Comparison of ENCODE assay signal across 14 mouse cellular contexts in the genomic region with DNA sequence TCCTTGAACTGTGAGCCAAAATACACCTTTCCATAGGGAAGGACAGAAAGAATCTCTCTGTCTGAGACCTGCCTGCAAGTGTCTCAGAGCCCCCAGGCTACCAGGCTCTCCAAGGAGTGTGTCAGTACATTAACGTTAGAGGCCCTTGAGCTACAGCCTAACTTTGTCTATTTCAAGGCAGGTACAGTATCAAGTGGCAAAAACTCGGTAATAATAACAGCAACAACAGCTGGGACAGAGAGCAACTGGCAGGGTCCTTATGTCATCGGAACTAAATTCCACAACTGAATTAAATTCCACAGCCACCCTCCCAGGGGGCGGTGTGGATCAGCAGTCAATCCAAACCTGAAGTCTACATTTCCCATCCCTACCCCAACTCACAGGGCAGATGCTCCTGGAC. TPM values are rescaled to one million over a fixed set of nuclear protein-coding genes. Genes with fewer than 3 reads are reported as not detected.
"Had no signal": no experiment of that assay in that cellular context is flagged by ENCODE, and none has a peak within 500 bp of the region (broad histone marks: within the 10 kb centered on the region; RNA-seq: fewer than 3 reads in every experiment).

No protein-coding gene starts in this region.

- H3K27ac ChIP-seq: kidney, postnatal 0 days; lung, embryonic 15.5 days; macrophage; midbrain, embryonic 13.5 days; neural tube, embryonic 12.5 days; stomach, postnatal 0 days had no signal

- H3K27me3 ChIP-seq: lung, embryonic 15.5 days; midbrain, embryonic 13.5 days; neural tube, embryonic 12.5 days had no signal

- H3K4me3 ChIP-seq: lung, embryonic 15.5 days; midbrain, embryonic 13.5 days; neural tube, embryonic 12.5 days had no signal

- H3K4me2 ChIP-seq: liver, embryonic 11.5 days; lung, embryonic 15.5 days; midbrain, embryonic 13.5 days; neural tube, embryonic 12.5 days had no signal

- H3K9ac ChIP-seq: lung, embryonic 15.5 days; midbrain, embryonic 13.5 days; neural tube, embryonic 12.5 days had no signal

- DNase-seq: kidney, adult 11 months; kidney, adult 9 months; kidney, postnatal 36 days; lung, postnatal 14 days; thymus, postnatal 4 days had no signal

- H3K4me1 ChIP-seq: midbrain, embryonic 13.5 days; neural tube, embryonic 12.5 days had no signal

- H3K9me3 ChIP-seq: lung, embryonic 15.5 days; neural tube, embryonic 12.5 days had no signal

- ATAC-seq: midbrain, embryonic 13.5 days had no signal

RNA-seq across cellular contexts. Expression of a gene that starts 30.5 kb away (rescaled TPM):
- polyA plus RNA-seq: limb, embryonic 11.5 days; liver, embryonic 11.5 days; liver, embryonic 16.5 days; lung, embryonic 15.5 days; macrophage; midbrain, embryonic 13.5 days had no signal
